Mouse (Mus musculus) myocyte (in vitro differentiated cells): ENCODE data around the gene Mrpl35.

Experiments
- CEBPB ChIP-seq: IDR thresholded peaks from 2 replicates; pipeline ENCODE4 v1.6.1; 2011; ENCODE audit warnings: mild to moderate bottlenecking, moderate library complexity; ENCODE audit not compliant: poor library complexity, insufficient read depth, severe bottlenecking
- E2F4 ChIP-seq: IDR thresholded peaks from one replicate; pipeline ENCODE4 v1.6.1; 2011; ENCODE audit warnings: mild to moderate bottlenecking, control low read depth, moderate library complexity; ENCODE audit not compliant: insufficient read depth
- MAX ChIP-seq: IDR thresholded peaks from one replicate; pipeline ENCODE4 v1.6.1; 2011; ENCODE audit warnings: low read depth, mild to moderate bottlenecking, control low read depth
- MYOD1 ChIP-seq, 3 experiments: IDR thresholded peaks; one replicate each; pipeline ENCODE4 v1.6.1; 2011; ENCODE audit warnings: control low read depth in 2 of 3, low read depth in 2 of 3, mild to moderate bottlenecking in 2 of 3, moderate library complexity in 1 of 3; ENCODE audit not compliant: insufficient read length in 2 of 3, control insufficient read depth in 1 of 3
- MYOG ChIP-seq, 3 experiments: IDR thresholded peaks; one replicate each; pipeline ENCODE4 v1.6.1; 2011; ENCODE audit warnings: control low read depth in 2 of 3, low read depth in 2 of 3, mild to moderate bottlenecking in 2 of 3; ENCODE audit not compliant: insufficient read length in 2 of 3, control insufficient read depth in 1 of 3, insufficient read depth in 1 of 3
- POLR2A ChIP-seq: IDR thresholded peaks from one replicate; pipeline ENCODE4 v1.6.1; 2011; ENCODE audit warnings: low read depth, mild to moderate bottlenecking, control low read depth, moderate library complexity; ENCODE audit not compliant: insufficient read length
- POLR2AphosphoS2 ChIP-seq: IDR thresholded peaks from one replicate; pipeline ENCODE4 v1.6.1; 2011; ENCODE audit warnings: low read depth, control low read depth; ENCODE audit not compliant: insufficient read length
- TCF12 ChIP-seq: IDR thresholded peaks from one replicate; pipeline ENCODE4 v1.6.1; 2011; ENCODE audit warnings: mild to moderate bottlenecking, control low read depth; ENCODE audit not compliant: poor library complexity, insufficient read depth, severe bottlenecking

DNA sequence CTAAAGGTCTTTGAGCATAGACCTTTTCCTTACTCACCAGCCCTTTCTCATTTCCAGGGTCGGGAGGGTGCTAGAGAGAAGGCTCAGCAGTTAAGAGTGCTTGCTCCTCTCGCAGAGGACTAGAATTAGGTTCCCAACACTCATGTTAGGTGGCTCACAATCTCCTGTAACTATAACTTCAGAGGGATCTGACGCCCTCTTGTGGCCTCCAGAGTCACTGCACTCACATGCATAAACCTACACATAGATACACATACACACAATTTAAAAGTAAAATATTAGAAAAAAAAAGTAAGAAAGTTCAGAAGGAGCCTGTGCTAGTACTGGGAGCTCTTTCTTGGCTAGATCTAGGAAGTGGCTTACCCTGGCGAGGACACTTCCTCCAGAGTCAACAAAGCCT lies 55.5 kb downstream of the Mrpl35 start:
- TF ChIP-seq POLR2A: no peak
- TF ChIP-seq MAX: no peak
- no peak for TF ChIP-seq TCF12
- TF ChIP-seq MYOG (IDR thresholded peaks at IDR 0.05; ENCODE audit: control insufficient read depth in 1 of 3, insufficient read depth in 1 of 3, insufficient read length in 2 of 3, low read depth in 2 of 3): no peak
- no peak for TF ChIP-seq E2F4
- TF ChIP-seq CEBPB: no peak
- TF ChIP-seq MYOD1 (IDR thresholded peaks at IDR 0.05; ENCODE audit: control insufficient read depth in 1 of 3, insufficient read length in 2 of 3, low read depth in 2 of 3): no peak
- TF ChIP-seq POLR2AphosphoS2: no peak
